Mouse (Mus musculus): ENCODE results near the gene Phactr1.

Phactr1 gene

GRCm38 (mm10) chr13:43146515-43147258 lies 466.3 kb downstream of the Phactr1 start:
- DNase-seq: peak; percentile 46

GRCm38 (mm10) chr13:43148692-43149091 lies 468.3 kb downstream of the Phactr1 start:
- DNase-seq: no peak

GRCm38 (mm10) chr13:43149661-43150060 lies 469.2 kb downstream of the Phactr1 start:
- DNase-seq: no peak

GRCm38 (mm10) chr13:43152005-43152520 lies 471.6 kb downstream of the Phactr1 start:
- no peak for DNase-seq

- no peak for DNase-seq
Observed at GRCm38 (mm10) chr13:43157370-43157769, 476.9 kb downstream of the Phactr1 start.

- no peak for DNase-seq
Observed at GRCm38 (mm10) chr13:43158281-43158680, 477.9 kb downstream of the Phactr1 start.

GRCm38 (mm10) chr13:43159429-43159828 lies 479.0 kb downstream of the Phactr1 start:
- no peak for DNase-seq

GRCm38 (mm10) chr13:43167721-43168120 lies 487.3 kb downstream of the Phactr1 start:
- peak; percentile 60 for DNase-seq

GRCm38 (mm10) chr13:43171020-43171710 lies 490.7 kb downstream of the Phactr1 start, which contains the start of gene Tbc1d7:
Gene Tbc1d7 (minus strand): TSS chr13:43171501.
- peak; percentile 98 for DNase-seq

GRCm38 (mm10) chr13:43172036-43172713 lies 491.8 kb downstream of the Phactr1 start:
- DNase-seq: peak; percentile 24

- peak; percentile 82 for DNase-seq
Observed at GRCm38 (mm10) chr13:43173262-43173661, 492.8 kb downstream of the Phactr1 start.

GRCm38 (mm10) chr13:43176676-43177075 lies 496.3 kb downstream of the Phactr1 start:
- DNase-seq: no peak

- DNase-seq: no peak
Observed at GRCm38 (mm10) chr13:43177317-43177716, 496.9 kb downstream of the Phactr1 start.

- DNase-seq: no peak
Observed at GRCm38 (mm10) chr13:43181104-43181503, 500.7 kb downstream of the Phactr1 start.

- DNase-seq: peak; percentile 92
Observed at GRCm38 (mm10) chr13:43182465-43183201, 502.2 kb downstream of the Phactr1 start.

GRCm38 (mm10) chr13:43183248-43184055 lies 503.0 kb downstream of the Phactr1 start:
- DNase-seq: peak; percentile 50

GRCm38 (mm10) chr13:43187736-43188135 lies 507.3 kb downstream of the Phactr1 start:
- DNase-seq: no peak
